18 mouse cellular contexts compared by ENCODE assay signal in the genomic region with DNA sequence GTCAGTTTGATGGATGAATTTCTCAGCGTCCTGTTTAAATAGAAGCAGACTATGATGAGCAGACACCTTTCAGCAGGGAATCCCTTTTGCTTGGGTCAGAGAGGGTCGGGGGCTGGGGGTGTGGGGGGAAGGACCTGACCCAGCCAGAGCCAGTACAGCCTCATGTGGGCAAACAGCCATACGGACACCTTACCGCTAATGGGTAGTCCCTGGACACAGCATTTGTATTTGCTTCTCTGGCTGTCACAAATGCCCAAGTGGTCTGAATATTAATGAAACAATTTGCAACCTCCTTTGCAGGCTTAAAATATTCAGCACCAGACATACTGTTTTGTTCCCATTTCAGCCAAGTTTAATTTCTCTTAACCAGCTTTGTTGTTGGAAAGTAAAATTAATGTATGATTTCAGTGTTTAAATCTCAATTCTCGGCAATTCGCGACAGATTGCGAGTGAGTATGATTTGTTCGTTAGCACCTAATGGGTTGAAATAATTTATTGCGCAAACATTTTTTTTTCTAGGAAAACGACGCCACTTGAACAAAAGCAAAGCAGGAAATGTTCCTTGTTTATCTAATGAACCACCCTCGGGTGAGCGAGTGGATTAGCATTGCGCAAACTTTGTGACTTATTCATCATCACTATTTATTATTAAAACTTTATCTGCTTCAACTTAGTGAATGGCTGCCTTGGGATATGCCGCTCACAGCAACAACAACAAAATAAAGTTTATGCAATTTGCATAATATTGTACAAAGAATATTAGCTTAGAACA.
DNase-seq lines count a peak whose midpoint lies in the region; ATAC-seq lines count a peak whose summit lies in the region.
"Had no signal": no experiment of that assay in that cellular context is flagged by ENCODE, and none has a peak within 500 bp of the region (broad histone marks: within the 10 kb centered on the region; RNA-seq: fewer than 3 reads in every experiment).

No protein-coding gene starts in this region.

- H3K4me3 ChIP-seq in hindbrain, embryonic 15.5 days = no peak overlapping the region
- H3K4me3 ChIP-seq in neural tube, embryonic 15.5 days (replicated peaks) = no peak overlapping the region
- H3K4me3 ChIP-seq: embryonic facial prominence, embryonic 15.5 days; left cerebral cortex, adult 2 months; limb, embryonic 13.5 days had no signal

- intact Hi-C loops in heart, postnatal 10 days (cut with DNase I) = no loop called here

- no peaks in the 10 kb centered on the region for H3K36me3 ChIP-seq in hindbrain, embryonic 15.5 days
- no peaks in the 10 kb centered on the region for H3K36me3 ChIP-seq in neural tube, embryonic 15.5 days
- H3K36me3 ChIP-seq: embryonic facial prominence, embryonic 15.5 days; limb, embryonic 13.5 days had no signal

- no peak overlapping the region for H3K4me2 ChIP-seq in hindbrain, embryonic 15.5 days
- no peak overlapping the region for H3K4me2 ChIP-seq in neural tube, embryonic 15.5 days
- H3K4me2 ChIP-seq: embryonic facial prominence, embryonic 15.5 days; limb, embryonic 13.5 days; lung, embryonic 14.5 days had no signal

- H3K4me1 ChIP-seq in hindbrain, embryonic 15.5 days (replicated peaks) = peaks cover 29% of the 10 kb centered on the region
- H3K4me1 ChIP-seq in neural tube, embryonic 15.5 days = peaks cover 30% of the 10 kb centered on the region

- 44% methylated on average over 16 of the region's 16 CpGs for WGBS in hindbrain, embryonic 15.5 days
- 39% methylated on average over 16 of the region's 16 CpGs for WGBS in neural tube, embryonic 15.5 days

- ATAC-seq in hindbrain, embryonic 15.5 days (ENCODE audit: low FRiP score, low read depth) = peak; percentile 53; the same call in 1 of the 2 replicates
- peak; percentile 16; the same call in 1 of the 2 replicates for ATAC-seq in neural tube, embryonic 15.5 days (ENCODE audit: low FRiP score)

- no peak overlapping the region for H3K27ac ChIP-seq in hindbrain, embryonic 15.5 days (replicated peaks)
- H3K27ac ChIP-seq in neural tube, embryonic 15.5 days (replicated peaks) = no peak overlapping the region
- H3K27ac ChIP-seq: embryonic facial prominence, embryonic 15.5 days; left cerebral cortex, adult 2 months; limb, embryonic 13.5 days had no signal

- H3K9me3 ChIP-seq in hindbrain, embryonic 15.5 days = no peaks in the 10 kb centered on the region
- no peaks in the 10 kb centered on the region for H3K9me3 ChIP-seq in neural tube, embryonic 15.5 days (replicated peaks)
- H3K9me3 ChIP-seq: embryonic facial prominence, embryonic 15.5 days; limb, embryonic 13.5 days had no signal

- H3K27me3 ChIP-seq in hindbrain, embryonic 15.5 days = no peaks in the 10 kb centered on the region
- 0 out of 2 replicates have a peak, but pooled peaks cover 4% of the 10 kb centered on the region for H3K27me3 ChIP-seq in neural tube, embryonic 15.5 days (replicated peaks)
- H3K27me3 ChIP-seq: embryonic facial prominence, embryonic 15.5 days; limb, embryonic 13.5 days had no signal

- peak; percentile 11 for DNase-seq in heart, adult 8-10 months (ENCODE audit: low spot score)
- DNase-seq in heart, postnatal 10 days = no peak
- DNase-seq in lung, postnatal 36 days = peak; percentile 49
- no peak for DNase-seq in lung, postnatal 4 days
- DNase-seq in frontal cortex, postnatal 10 days (ENCODE audit: low spot score in 2 of 2) = no peak
- no peak for DNase-seq in gastrocnemius, adult 18-20 months (ENCODE audit: low spot score)
- DNase-seq: adrenal gland, postnatal 14 days; B cell, adult 2 months; cerebellum, postnatal 25 days; heart, postnatal 14 days; kidney, adult 9 months; lung, embryonic 14.5 days; midbrain, embryonic 14.5 days had no signal

- no peak overlapping the region for H3K9ac ChIP-seq in hindbrain, embryonic 15.5 days
- H3K9ac ChIP-seq in neural tube, embryonic 15.5 days (replicated peaks) = no peak overlapping the region
- H3K9ac ChIP-seq: embryonic facial prominence, embryonic 15.5 days; limb, embryonic 13.5 days; lung, embryonic 14.5 days had no signal

Comparison
In these comparisons a context has a peak if more than half of its experiments do, and no peak if none do; other contexts are left out.
1. DNase-seq: peak in heart, adult 8-10 months (single experiment) and lung, postnatal 36 days (single experiment); none in heart, postnatal 10 days (0 of 2), lung, postnatal 4 days (0 of 2), frontal cortex, postnatal 10 days (0 of 2) and gastrocnemius, adult 18-20 months (single experiment).